Mouse (Mus musculus) CH12F3 (cell line): Measurements from ENCODE around the gene Ncbp3.

Experiments
- in situ Hi-C: fragments of 300-500 bp; cut with MboI; formaldehyde crosslinking; loops from 2 replicates; pipeline ENCODE4 v1.14.3; 2020; ENCODE audit warnings: low sequenced_read_pairs

Ncbp3 gene

DNA sequence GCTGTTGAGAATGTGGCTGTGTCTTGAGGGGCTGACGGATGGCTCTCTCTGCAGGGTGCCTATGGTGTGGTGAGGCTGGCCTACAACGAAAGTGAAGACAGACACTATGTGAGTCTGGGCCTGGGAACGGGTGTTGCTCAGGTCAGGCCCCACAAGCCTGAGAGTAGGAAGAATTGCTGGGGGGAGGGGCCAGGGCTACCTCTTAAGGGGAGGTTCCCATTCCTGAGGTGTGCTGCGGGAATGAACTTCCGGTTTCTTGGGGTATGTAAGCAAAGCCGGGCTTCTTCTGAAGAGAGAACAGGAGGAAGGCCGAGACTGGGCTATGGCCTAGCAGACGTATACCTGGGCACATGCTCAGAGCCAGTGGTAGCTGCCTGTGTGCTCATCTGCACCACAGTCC, 20.6 kb upstream of the Ncbp3 start:
- in situ Hi-C loops = no loop called here

GRCm38 (mm10) chr11:73030821-73031498, 16.6 kb upstream of the Ncbp3 start:
- in situ Hi-C loops = no loop called here

GRCm38 (mm10) chr11:73031536-73031935, 16.0 kb upstream of the Ncbp3 start:
- in situ Hi-C loops = no loop called here

GRCm38 (mm10) chr11:73036077-73036476, 11.5 kb upstream of the Ncbp3 start:
- in situ Hi-C loops = no loop called here

DNA sequence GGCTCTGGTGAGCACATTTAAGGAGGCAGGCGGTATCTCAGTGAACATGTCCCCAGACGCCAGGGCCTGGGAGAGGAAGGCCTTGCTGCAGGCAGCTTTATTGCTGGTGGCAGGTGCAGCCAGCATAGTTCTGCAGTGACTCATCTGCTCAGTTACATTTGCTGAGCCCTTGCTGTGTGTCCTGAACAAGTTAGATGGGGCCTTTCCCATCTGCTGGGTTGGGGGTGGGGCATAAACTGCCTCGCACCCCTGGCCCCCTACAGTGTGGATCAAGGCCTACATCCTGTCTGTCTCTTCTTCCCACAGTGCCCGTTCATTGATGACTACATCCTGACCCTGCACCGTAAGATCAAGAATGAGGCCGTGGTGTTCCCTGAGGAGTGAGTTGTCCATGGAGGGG, 10.7 kb upstream of the Ncbp3 start:
- in situ Hi-C loops = no loop called here

DNA sequence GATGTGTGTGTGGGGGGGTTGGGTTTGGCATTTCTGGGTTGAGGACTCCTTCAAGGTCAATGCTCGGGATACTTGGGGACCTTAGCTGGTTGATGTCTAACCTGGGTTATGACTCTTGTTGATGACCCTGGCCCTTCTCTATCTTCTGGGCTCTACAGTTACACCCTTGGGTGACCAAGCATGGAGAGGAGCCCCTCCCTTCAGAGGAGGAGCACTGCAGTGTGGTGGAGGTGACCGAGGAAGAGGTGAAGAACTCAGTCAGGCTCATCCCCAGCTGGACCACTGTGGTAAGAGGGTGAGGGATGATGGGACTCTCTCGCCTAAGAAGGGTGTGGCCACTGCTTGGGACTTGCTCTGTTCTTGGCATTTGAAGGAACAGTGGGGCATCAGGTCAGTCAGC, 9.9 kb upstream of the Ncbp3 start:
- in situ Hi-C loops = no loop called here

GRCm38 (mm10) chr11:73039102-73039799, 8.3 kb upstream of the Ncbp3 start:
- in situ Hi-C loops = no loop called here

GRCm38 (mm10) chr11:73044229-73044755, 3.3 kb upstream of the Ncbp3 start:
- in situ Hi-C loops = loop anchor here (5.0 kb wide), 1 partner anchor 37 kb away; no protein-coding TSS in a partner anchor

GRCm38 (mm10) chr11:73044789-73045188, 2.8 kb upstream of the Ncbp3 start:
- in situ Hi-C loops = loop anchor here (5.0 kb wide), 1 partner anchor 37 kb away; no protein-coding TSS in a partner anchor

GRCm38 (mm10) chr11:73048030-73048876, 670 bp downstream of the Ncbp3 start:
- in situ Hi-C loops = no loop called here

- in situ Hi-C loops = no loop called here
These were observed 1.8 kb downstream of the Ncbp3 start for GRCm38 (mm10) chr11:73049335-73049734.

DNA sequence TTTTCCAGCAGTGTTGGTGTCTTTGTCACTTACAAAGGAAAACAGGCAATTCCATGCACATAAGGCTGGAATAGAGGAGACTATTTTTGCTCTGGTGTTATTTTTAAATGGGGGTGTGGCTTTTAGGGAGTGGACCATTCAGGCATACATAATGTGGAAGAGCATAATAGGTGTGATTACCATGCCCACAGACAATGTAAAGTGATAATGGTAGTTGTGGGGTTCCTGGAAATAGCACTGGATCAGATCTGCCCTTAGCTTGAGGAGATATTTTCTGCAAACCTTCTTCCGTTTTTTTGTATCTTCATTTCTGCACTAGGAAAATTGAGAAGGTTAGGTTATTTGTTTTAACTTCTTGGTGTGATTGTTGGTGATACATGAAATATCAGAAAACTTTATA, 5.2 kb downstream of the Ncbp3 start:
- in situ Hi-C loops = no loop called here

- in situ Hi-C loops = no loop called here
These were observed 10.1 kb downstream of the Ncbp3 start for GRCm38 (mm10) chr11:73057701-73058100.

DNA sequence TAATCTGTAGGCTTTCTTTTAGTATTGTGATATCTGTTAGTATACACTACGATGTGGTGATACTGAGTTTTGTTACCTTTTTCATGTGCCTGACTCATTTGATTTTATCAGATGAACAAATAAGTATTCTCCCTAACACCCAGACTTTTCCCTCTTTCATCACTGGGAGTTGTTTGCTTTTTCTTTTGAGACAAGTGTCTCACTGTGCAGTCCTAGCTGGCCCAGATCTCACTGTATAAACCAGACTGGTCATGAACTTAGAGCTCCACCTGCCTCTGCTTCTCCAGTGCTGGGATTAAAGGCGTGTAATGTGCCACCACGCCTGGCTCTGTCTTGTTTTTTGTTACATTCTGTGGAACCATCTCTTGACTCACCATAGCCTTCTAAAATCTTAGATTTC, 12.0 kb downstream of the Ncbp3 start:
- in situ Hi-C loops = no loop called here

DNA sequence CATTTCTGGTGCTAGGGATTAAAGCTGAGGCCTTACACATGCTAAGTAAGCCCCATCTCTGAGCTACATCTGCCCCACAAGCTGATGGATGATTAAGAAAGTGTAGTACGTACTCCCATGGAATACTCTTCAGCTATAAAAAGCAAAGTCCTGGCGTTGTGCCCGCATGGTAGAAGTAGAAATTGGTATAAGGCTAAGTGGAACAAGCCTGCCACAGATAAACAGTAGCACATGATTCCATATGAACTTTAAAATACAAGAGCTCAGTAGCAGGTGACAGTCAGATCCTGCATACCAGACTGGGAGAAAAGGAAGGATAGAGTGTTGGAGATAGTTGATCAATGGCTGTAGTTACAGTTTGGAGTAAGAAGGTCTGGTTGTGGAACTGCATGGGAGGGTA, 13.8 kb downstream of the Ncbp3 start:
- in situ Hi-C loops = no loop called here

DNA sequence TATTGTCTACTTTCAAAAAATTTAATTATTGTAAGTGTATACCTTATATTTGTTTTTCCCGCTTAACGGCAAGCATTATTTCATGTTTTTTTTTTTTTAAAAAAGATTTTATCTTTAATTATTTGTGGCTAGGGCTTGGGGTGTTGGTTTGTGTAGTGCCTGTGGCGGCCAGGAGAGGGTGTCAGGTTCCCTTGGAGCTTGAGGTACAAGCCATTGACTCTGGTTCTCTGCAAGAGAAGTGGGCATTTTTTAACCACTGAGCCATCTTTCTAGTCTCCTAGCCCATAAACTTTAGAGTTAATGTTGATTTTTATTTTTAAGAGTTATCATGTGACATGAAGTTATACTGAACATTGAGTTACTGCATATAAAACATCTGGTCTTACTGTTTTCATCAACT, 24.3 kb downstream of the Ncbp3 start:
- in situ Hi-C loops = no loop called here

DNA sequence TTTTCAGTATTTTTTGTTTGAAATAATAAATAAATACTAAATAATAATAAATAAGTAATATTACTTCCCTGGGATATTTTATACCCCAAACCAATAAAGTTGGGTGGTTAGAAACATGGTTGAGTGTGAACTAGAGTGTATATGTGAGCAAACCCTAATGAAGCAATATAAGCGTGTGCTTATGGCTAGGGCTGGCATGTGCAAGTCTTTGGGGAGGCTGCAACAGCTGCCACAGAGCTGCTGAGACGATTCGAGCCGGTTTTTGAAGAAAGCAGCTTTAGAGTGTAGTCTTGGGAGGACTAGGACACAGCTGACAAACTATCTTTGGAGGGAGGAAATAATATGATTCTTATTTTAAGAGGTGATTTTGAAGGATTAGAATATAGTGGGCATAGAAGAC, 28.7 kb downstream of the Ncbp3 start:
- in situ Hi-C loops = no loop called here

GRCm38 (mm10) chr11:73076733-73077132, 29.1 kb downstream of the Ncbp3 start:
- in situ Hi-C loops = no loop called here

- in situ Hi-C loops = no loop called here
These were observed 29.7 kb downstream of the Ncbp3 start for GRCm38 (mm10) chr11:73077211-73077720.

DNA sequence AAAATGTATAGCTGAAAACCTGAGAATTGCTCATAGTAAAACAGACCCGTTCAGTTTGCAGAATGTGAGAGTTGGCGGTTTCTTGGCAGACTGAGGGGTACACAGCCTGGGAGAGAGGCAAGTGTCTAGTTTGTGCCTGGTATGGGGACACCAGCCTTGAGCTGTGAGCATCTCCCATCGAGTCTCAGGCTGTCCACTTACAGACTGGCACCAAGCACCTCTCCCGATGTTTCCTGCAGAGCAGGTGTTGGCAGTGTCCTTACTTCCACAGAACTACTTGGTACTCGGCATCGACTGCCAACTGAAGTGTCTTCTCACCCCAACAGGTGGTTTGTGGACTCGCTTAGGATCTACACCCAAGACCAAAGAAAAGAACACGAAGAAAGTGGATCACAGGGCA, 31.0 kb downstream of the Ncbp3 start:
- in situ Hi-C loops = no loop called here

GRCm38 (mm10) chr11:73080306-73080705, 32.7 kb downstream of the Ncbp3 start:
- in situ Hi-C loops = no loop called here
